Mouse (Mus musculus): ENCODE results near the gene Dcdc2c. TPM values are rescaled to one million over a fixed set of nuclear protein-coding genes. Genes with fewer than 3 reads are reported as not detected.

Dcdc2c gene
- total and polyA plus RNA-seq, 2 experiments from 2014 or later: not detected

GRCm38 (mm10) chr12:28460523-28460922 is 91.7 kb downstream of the Dcdc2c start:
- TF ChIP-seq CTCF (IDR thresholded peaks at IDR 0.05; ENCODE audit: low read depth): no peak
- no peaks in the 10 kb centered on the region for H3K9me3 ChIP-seq (ENCODE audit: low read length)
- ATAC-seq (peak; percentile 21; the same call in 1 of the 2 replicates), DNase-seq (no peak)
- H3K9ac ChIP-seq: no peak overlapping the region
- no peak overlapping the region for H3K4me2 ChIP-seq (ENCODE audit: low read depth)
- no peaks in the 10 kb centered on the region for H3K36me3 ChIP-seq (ENCODE audit: insufficient read depth)
- no peaks in the 10 kb centered on the region for H3K27me3 ChIP-seq (ENCODE audit: insufficient read depth, low read length)
- no peak overlapping the region for H3K4me3 ChIP-seq (ENCODE audit: low read depth, low read length)
- peaks cover 3% of the 10 kb centered on the region; the same call in 1 of the 2 replicates for H3K4me1 ChIP-seq (ENCODE audit: insufficient read depth)
- WGBS: 9% methylated on average over 7 of the region's 7 CpGs
- H3K27ac ChIP-seq (ENCODE audit: low read depth, low read length): peak overlapping the region; percentile 50; the same call in 1 of the 2 replicates

DNA sequence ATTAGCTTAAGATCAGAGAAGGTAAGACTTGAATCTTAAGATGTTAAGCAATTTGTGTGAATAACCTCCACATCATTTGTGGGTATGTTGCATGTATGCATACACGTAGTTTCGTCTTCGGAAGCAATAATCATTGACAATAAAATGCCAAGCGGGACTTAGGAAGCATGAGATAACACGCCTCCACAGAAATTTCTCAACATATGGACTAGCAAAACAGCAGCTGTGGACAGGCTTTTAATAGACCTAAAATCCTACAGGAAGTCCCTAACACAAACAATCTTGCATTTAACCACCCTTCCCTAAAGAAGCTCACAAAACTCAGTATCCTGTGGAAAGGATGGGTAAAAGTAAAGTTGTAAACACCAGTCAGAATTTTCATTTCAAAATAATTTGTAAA is 93.4 kb downstream of the Dcdc2c start:
- Histone ChIP-seq H3K4me3 (ENCODE audit: low read depth, low read length) (no peak overlapping the region), H3K27ac (ENCODE audit: low read depth, low read length) (no peak overlapping the region), H3K4me2 (ENCODE audit: low read depth) (no peak overlapping the region), H3K4me1 (ENCODE audit: insufficient read depth) (peaks cover 3% of the 10 kb centered on the region; the same call in 1 of the 2 replicates), H3K9ac (no peak overlapping the region), H3K36me3 (ENCODE audit: insufficient read depth) (no peaks in the 10 kb centered on the region), H3K9me3 (ENCODE audit: low read length) (no peaks in the 10 kb centered on the region), H3K27me3 (ENCODE audit: insufficient read depth, low read length) (no peaks in the 10 kb centered on the region)
- TF ChIP-seq CTCF (IDR thresholded peaks at IDR 0.05; ENCODE audit: low read depth): no peak
- 85% methylated on average over 5 of the region's 5 CpGs for WGBS
- DNase-seq (peak; percentile 26), ATAC-seq (no peak)

DNA sequence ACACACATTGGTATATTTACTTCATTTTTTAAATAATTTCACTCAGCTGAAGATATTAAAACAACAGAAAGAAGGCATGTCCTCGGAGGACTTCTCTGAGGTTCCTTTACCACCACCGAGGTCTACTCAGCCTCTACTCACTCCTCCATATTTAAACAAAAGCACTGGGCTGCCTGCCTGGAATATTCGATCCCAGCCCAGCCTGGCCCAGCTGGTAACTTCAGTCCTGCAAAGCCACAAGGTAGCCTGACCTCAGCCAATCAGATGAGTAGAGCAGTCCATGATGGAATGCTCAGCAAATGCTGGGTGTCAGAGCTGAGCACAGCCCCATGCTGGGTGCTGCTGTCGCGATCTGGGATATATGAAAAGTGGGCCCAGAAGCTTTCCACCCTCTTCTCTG is 115.7 kb downstream of the Dcdc2c start:
- Histone ChIP-seq H3K4me3 (ENCODE audit: low read depth, low read length) (no peak overlapping the region), H3K4me1 (ENCODE audit: insufficient read depth) (0 out of 2 replicates have a peak, but pooled peaks cover 3% of the 10 kb centered on the region), H3K4me2 (ENCODE audit: low read depth) (no peak overlapping the region), H3K9ac (no peak overlapping the region), H3K27ac (ENCODE audit: low read depth, low read length) (no peak overlapping the region), H3K27me3 (ENCODE audit: insufficient read depth, low read length) (no peaks in the 10 kb centered on the region), H3K36me3 (ENCODE audit: insufficient read depth) (no peaks in the 10 kb centered on the region), H3K9me3 (ENCODE audit: low read length) (no peaks in the 10 kb centered on the region)
- no peak for ATAC-seq
- 69% methylated on average over 5 of the region's 5 CpGs for WGBS
- DNase-seq: no peak
- no peak for TF ChIP-seq CTCF (IDR thresholded peaks at IDR 0.05; ENCODE audit: low read depth)

- no peak for TF ChIP-seq CTCF (IDR thresholded peaks at IDR 0.05; ENCODE audit: low read depth)
- Histone ChIP-seq H3K27ac (ENCODE audit: low read depth, low read length) (no peak overlapping the region), H3K4me2 (ENCODE audit: low read depth) (no peak overlapping the region), H3K4me1 (ENCODE audit: insufficient read depth) (0 out of 2 replicates have a peak, but pooled peaks cover 3% of the 10 kb centered on the region), H3K9ac (no peak overlapping the region), H3K4me3 (ENCODE audit: low read depth, low read length) (no peak overlapping the region), H3K9me3 (ENCODE audit: low read length) (no peaks in the 10 kb centered on the region), H3K27me3 (ENCODE audit: insufficient read depth, low read length) (no peaks in the 10 kb centered on the region), H3K36me3 (ENCODE audit: insufficient read depth) (no peaks in the 10 kb centered on the region)
- ATAC-seq (peak; percentile 53), DNase-seq (no peak)
- 77% methylated on average over 3 of the region's 3 CpGs for WGBS
Observed at GRCm38 (mm10) chr12:28432729-28433067, 119.5 kb downstream of the Dcdc2c start.

GRCm38 (mm10) chr12:28431832-28432728 is 120.1 kb downstream of the Dcdc2c start:
- H3K4me2 ChIP-seq (ENCODE audit: low read depth): peak overlapping the region; percentile 49
- H3K27ac ChIP-seq (ENCODE audit: low read depth, low read length): peak overlapping the region; percentile 80
- H3K9me3 ChIP-seq (ENCODE audit: low read length): no peaks in the 10 kb centered on the region
- peak overlapping the region; percentile 43 for H3K9ac ChIP-seq
- H3K27me3 ChIP-seq (ENCODE audit: insufficient read depth, low read length): no peaks in the 10 kb centered on the region
- H3K4me3 ChIP-seq (ENCODE audit: low read depth, low read length): peak overlapping the region; percentile 32
- TF ChIP-seq CTCF (IDR thresholded peaks at IDR 0.05; ENCODE audit: low read depth): peak; percentile 90
- 0 out of 2 replicates have a peak, but pooled peaks cover 3% of the 10 kb centered on the region for H3K4me1 ChIP-seq (ENCODE audit: insufficient read depth)
- no peaks in the 10 kb centered on the region for H3K36me3 ChIP-seq (ENCODE audit: insufficient read depth)
- WGBS: 3% methylated on average over 19 of the region's 19 CpGs
- ATAC-seq (peak; percentile 95), DNase-seq (peak; percentile 96)

DNA sequence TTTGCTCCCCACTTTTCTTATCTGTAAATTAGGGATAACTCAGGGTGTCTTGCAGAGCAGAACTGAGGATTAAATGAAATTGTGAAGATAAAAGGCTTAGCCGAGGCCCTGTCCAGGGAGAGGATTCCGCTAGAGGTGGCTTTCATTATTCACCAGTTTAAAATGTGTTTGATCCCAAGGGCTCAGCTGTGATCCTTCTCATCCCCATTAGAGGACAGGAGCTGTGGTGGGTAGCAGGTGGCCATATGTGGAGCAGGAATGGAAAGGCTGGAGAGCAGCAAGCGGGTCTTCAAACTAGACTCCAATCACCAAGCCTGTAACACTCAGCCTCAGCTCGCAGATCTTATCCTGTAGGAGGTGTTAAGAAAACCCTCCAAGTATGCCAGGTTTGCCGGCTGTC is 122.3 kb downstream of the Dcdc2c start:
- WGBS: 94% methylated on average over 5 of the region's 5 CpGs
- no peak for TF ChIP-seq CTCF (IDR thresholded peaks at IDR 0.05; ENCODE audit: low read depth)
- H3K4me1 ChIP-seq (ENCODE audit: insufficient read depth): 0 out of 2 replicates have a peak, but pooled peaks cover 3% of the 10 kb centered on the region
- no peak overlapping the region for H3K9ac ChIP-seq
- DNase-seq: no peak
- no peak overlapping the region for H3K4me2 ChIP-seq (ENCODE audit: low read depth)
- H3K27ac ChIP-seq (ENCODE audit: low read depth, low read length): no peak overlapping the region
- H3K36me3 ChIP-seq (ENCODE audit: insufficient read depth): no peaks in the 10 kb centered on the region
- ATAC-seq: no peak
- H3K4me3 ChIP-seq (ENCODE audit: low read depth, low read length): no peak overlapping the region
- no peaks in the 10 kb centered on the region for H3K27me3 ChIP-seq (ENCODE audit: insufficient read depth, low read length)
- H3K9me3 ChIP-seq (ENCODE audit: low read length): no peaks in the 10 kb centered on the region

GRCm38 (mm10) chr12:28416957-28417356 is 135.2 kb downstream of the Dcdc2c start:
- Histone ChIP-seq H3K36me3 (ENCODE audit: insufficient read depth) (no peaks in the 10 kb centered on the region), H3K27ac (ENCODE audit: low read depth, low read length) (no peak overlapping the region), H3K4me3 (ENCODE audit: low read depth, low read length) (no peak overlapping the region), H3K9me3 (ENCODE audit: low read length) (no peaks in the 10 kb centered on the region), H3K27me3 (ENCODE audit: insufficient read depth, low read length) (no peaks in the 10 kb centered on the region), H3K9ac (no peak overlapping the region), H3K4me1 (ENCODE audit: insufficient read depth) (no peaks in the 10 kb centered on the region), H3K4me2 (ENCODE audit: low read depth) (no peak overlapping the region)
- DNase-seq (no peak), ATAC-seq (no peak)
- WGBS: 71% methylated on average over 4 of the region's 4 CpGs
- TF ChIP-seq CTCF (IDR thresholded peaks at IDR 0.05; ENCODE audit: low read depth): peak; percentile 51

Data from forebrain, postnatal 0 days (tissue).